Mouse (Mus musculus) liver, embryonic 16.5 days (tissue): ENCODE results near the gene Rpl36al. TPM values are rescaled to one million over a fixed set of nuclear protein-coding genes. Genes with fewer than 3 reads are reported as not detected.
A peak's percentile ranks its signal among the peaks of the same experiment; 100 is the strongest.
"Not testable (repeated sequence)": the region's sequence is repeated elsewhere in the genome, so short reads cannot be mapped to it uniquely, and the experiment has no call there.

ENCODE experiments used
- ATAC-seq: fragments of 200-750 bp; cut with Nextera tagmentation; 2 replicates; pipeline ENCODE4 v1.8.0; 2017; ENCODE audit warnings: low read depth, mild to moderate bottlenecking, moderate number of reproducible peaks, moderate library complexity
- H3K27ac ChIP-seq: fragments of 300-500 bp; sonication (generic); 2 replicates; pipeline ENCODE4 v1.5.1; 2014; ENCODE audit warnings: mild to moderate bottlenecking, low read length
- H3K27me3 ChIP-seq: fragments of 300-500 bp; sonication (generic); 2 replicates; pipeline ENCODE4 v1.6.1; 2014; ENCODE audit warnings: low read depth, low read length, mixed read lengths; ENCODE audit not compliant: control insufficient read depth, insufficient read depth
- H3K36me3 ChIP-seq: fragments of 300-500 bp; sonication (generic); 2 replicates; pipeline ENCODE4 v1.6.1; 2014; ENCODE audit warnings: mild to moderate bottlenecking; ENCODE audit not compliant: control insufficient read depth, insufficient read depth
- H3K4me1 ChIP-seq: fragments of 300-500 bp; sonication (generic); 2 replicates; pipeline ENCODE4 v1.6.1; 2014; ENCODE audit warnings: low read depth, low read length, mixed read lengths; ENCODE audit not compliant: control insufficient read depth
- H3K4me2 ChIP-seq: fragments of 300-500 bp; sonication (generic); 2 replicates; pipeline ENCODE4 v1.6.1; 2014; ENCODE audit warnings: low read depth, low read length, mixed read lengths
- H3K4me3 ChIP-seq: fragments of 300-500 bp; sonication (generic); 2 replicates; pipeline ENCODE4 v1.5.1; 2014; ENCODE audit warnings: low read depth, mild to moderate bottlenecking, low read length
- H3K9ac ChIP-seq: fragments of 300-500 bp; sonication (generic); 2 replicates; pipeline ENCODE4 v1.6.1; 2014; ENCODE audit warnings: low read depth, low read length
- H3K9me3 ChIP-seq: fragments of 300-500 bp; sonication (generic); replicated peaks from 2 replicates; pipeline ENCODE4 v1.6.1; 2016; ENCODE audit warnings: low read length; ENCODE audit not compliant: control insufficient read depth
- WGBS: fragments of 180-500 bp; shearing (Covaris S2); extraction: QIAGEN DNeasy Blood & Tissue Kit; methylation state at CpG from one replicate; pipeline ENCODE4 v1.1.7; 2014; ENCODE audit not compliant: insufficient replicate concordance; 5-methylcytosine and 5-hydroxymethylcytosine counted together
- polyA plus RNA-seq: library from polyadenylated mRNA; unstranded; fragments of >200 nt; fragmentation: Nextera tagmentation; extraction: Ambion mirVana; gene quantifications from 2 replicates; pipeline ENCODE4 v1.2.1, GENCODE M21; 2015

Gene Rpl36al
- polyA plus RNA-seq, 1 experiment from 2014 or later, result 402 TPM

- H3K9me3 ChIP-seq, H3K4me2 ChIP-seq, H3K36me3 ChIP-seq, H3K27ac ChIP-seq, ATAC-seq, H3K27me3 ChIP-seq, H3K4me3 ChIP-seq, H3K9ac ChIP-seq: not testable (repeated sequence)
- WGBS, result 80% methylated on average over 8 of the region's 8 CpGs
- peaks cover 22% of the 10 kb centered on the region for H3K4me1 ChIP-seq
Observed at GRCm38 (mm10) chr12:69166861-69167581, 16.9 kb downstream of the Rpl36al start.

GRCm38 (mm10) chr12:69164904-69165303 lies 19.0 kb downstream of the Rpl36al start:
- 16% methylated on average over 3 of the region's 3 CpGs for WGBS
- no peak overlapping the region for H3K9ac ChIP-seq
- no peak for ATAC-seq
- H3K4me3 ChIP-seq, result no peak overlapping the region
- peaks cover 13% of the 10 kb centered on the region for H3K4me1 ChIP-seq
- H3K36me3 ChIP-seq, result no peaks in the 10 kb centered on the region
- no peaks in the 10 kb centered on the region for H3K9me3 ChIP-seq
- no peak overlapping the region for H3K4me2 ChIP-seq
- H3K27ac ChIP-seq, result no peak overlapping the region
- no peaks in the 10 kb centered on the region for H3K27me3 ChIP-seq

GRCm38 (mm10) chr12:69163586-69163985 lies 20.3 kb downstream of the Rpl36al start:
- H3K27ac ChIP-seq, H3K9ac ChIP-seq, H3K9me3 ChIP-seq, H3K4me3 ChIP-seq, H3K36me3 ChIP-seq, H3K4me2 ChIP-seq, H3K27me3 ChIP-seq, ATAC-seq: not testable (repeated sequence)
- peaks cover 10% of the 10 kb centered on the region for H3K4me1 ChIP-seq
- WGBS, result 73% methylated on average over 4 of the region's 4 CpGs

- WGBS, result 65% methylated on average over 2 of the region's 2 CpGs
Observed at GRCm38 (mm10) chr12:69160677-69161076, 23.2 kb downstream of the Rpl36al start.

GRCm38 (mm10) chr12:69159578-69159940 lies 24.3 kb downstream of the Rpl36al start:
- Histone ChIP-seq H3K4me3 (peak overlapping the region; percentile 40), H3K36me3 (peaks cover 12% of the 10 kb centered on the region), H3K27ac (peak overlapping the region; percentile 64; the same call in 1 of the 2 replicates), H3K9ac (no peak overlapping the region), H3K4me2 (peak overlapping the region; percentile 57), H3K4me1 (peaks cover 19% of the 10 kb centered on the region), H3K27me3 (no peaks in the 10 kb centered on the region), H3K9me3 (no peaks in the 10 kb centered on the region)
- ATAC-seq, result no peak
- 3% methylated on average over 9 of the region's 9 CpGs for WGBS

More at GRCm38 (mm10) chr12:69160677-69161076, 23.2 kb downstream of the Rpl36al start:
- H3K27me3 ChIP-seq, H3K4me3 ChIP-seq, ATAC-seq, H3K27ac ChIP-seq, H3K9me3 ChIP-seq, H3K4me2 ChIP-seq, H3K9ac ChIP-seq: not testable (repeated sequence)
- peaks cover 12% of the 10 kb centered on the region for H3K36me3 ChIP-seq
- H3K4me1 ChIP-seq, result peaks cover 24% of the 10 kb centered on the region

GRCm38 (mm10) chr12:69158765-69159577 lies 24.9 kb downstream of the Rpl36al start, which contains the start of gene Rps29:
Rps29 (minus strand) TSS chr12:69159186.
- peak within 1 kb of the TSS; percentile 88 for H3K9ac ChIP-seq
- peak within 1 kb of the TSS; percentile 97 for H3K27ac ChIP-seq
- H3K36me3 ChIP-seq, result peaks cover 12% of the 10 kb centered on the region
- not testable (repeated sequence) for H3K27me3 ChIP-seq, H3K9me3 ChIP-seq
- under 1% methylated on average over 56 of the region's 68 CpGs for WGBS
- H3K4me1 ChIP-seq, result peaks cover 19% of the 10 kb centered on the region
- peak within 1 kb of the TSS; percentile 84 for H3K4me2 ChIP-seq
- ATAC-seq, result peak; percentile 95
- H3K4me3 ChIP-seq, result peak within 1 kb of the TSS; percentile 81

GRCm38 (mm10) chr12:69158366-69158764 lies 25.5 kb downstream of the Rpl36al start:
- under 1% methylated on average over 19 of the region's 19 CpGs for WGBS
- Histone ChIP-seq H3K9ac (peak overlapping the region; percentile 88), H3K36me3 (peaks cover 12% of the 10 kb centered on the region), H3K27me3 (no peaks in the 10 kb centered on the region), H3K4me1 (peaks cover 19% of the 10 kb centered on the region), H3K4me2 (peak overlapping the region; percentile 84), H3K9me3 (no peaks in the 10 kb centered on the region), H3K4me3 (peak overlapping the region; percentile 81), H3K27ac (peak overlapping the region; percentile 97)
- no peak for ATAC-seq

GRCm38 (mm10) chr12:69157107-69157506 lies 26.8 kb downstream of the Rpl36al start:
- peak overlapping the region; percentile 88; the same call in 1 of the 2 replicates for H3K9ac ChIP-seq
- 57% methylated on average over 2 of the region's 2 CpGs for WGBS
- peak overlapping the region; percentile 81 for H3K4me3 ChIP-seq

GRCm38 (mm10) chr12:69156436-69156835 lies 27.4 kb downstream of the Rpl36al start:
- no peaks in the 10 kb centered on the region for H3K9me3 ChIP-seq
- H3K27ac ChIP-seq, result peak overlapping the region; percentile 71
- ATAC-seq, result no peak
- peaks cover 12% of the 10 kb centered on the region for H3K36me3 ChIP-seq
- no peak overlapping the region for H3K4me3 ChIP-seq
- H3K9ac ChIP-seq, result no peak overlapping the region
- no peak overlapping the region for H3K4me2 ChIP-seq
- peaks cover 19% of the 10 kb centered on the region for H3K4me1 ChIP-seq
- no peaks in the 10 kb centered on the region for H3K27me3 ChIP-seq
- WGBS, result 64% methylated on average over 4 of the region's 4 CpGs

More at GRCm38 (mm10) chr12:69157107-69157506, 26.8 kb downstream of the Rpl36al start:
- Histone ChIP-seq H3K27me3 (no peaks in the 10 kb centered on the region), H3K27ac (peak overlapping the region; percentile 71), H3K9me3 (no peaks in the 10 kb centered on the region), H3K4me1 (peaks cover 19% of the 10 kb centered on the region), H3K4me2 (peak overlapping the region; percentile 84), H3K36me3 (peaks cover 12% of the 10 kb centered on the region)
- ATAC-seq, result no peak
